Mouse (Mus musculus) bone marrow, adult 2 months (tissue): ENCODE results near the gene Cdca5.

Experiments
- CTCF ChIP-seq: fragments of 200-500 bp; IDR thresholded peaks from 2 replicates; pipeline ENCODE4 v1.5.1; 2011; ENCODE audit warnings: low read length, control low read depth; ENCODE audit not compliant: control insufficient read depth, insufficient read depth
- POLR2A ChIP-seq: fragments of 200-500 bp; IDR thresholded peaks from 2 replicates; pipeline ENCODE4 v1.6.1; 2011; ENCODE audit warnings: low read depth, mild to moderate bottlenecking, control low read depth, low read length, borderline replicate concordance; ENCODE audit not compliant: control insufficient read depth

DNA sequence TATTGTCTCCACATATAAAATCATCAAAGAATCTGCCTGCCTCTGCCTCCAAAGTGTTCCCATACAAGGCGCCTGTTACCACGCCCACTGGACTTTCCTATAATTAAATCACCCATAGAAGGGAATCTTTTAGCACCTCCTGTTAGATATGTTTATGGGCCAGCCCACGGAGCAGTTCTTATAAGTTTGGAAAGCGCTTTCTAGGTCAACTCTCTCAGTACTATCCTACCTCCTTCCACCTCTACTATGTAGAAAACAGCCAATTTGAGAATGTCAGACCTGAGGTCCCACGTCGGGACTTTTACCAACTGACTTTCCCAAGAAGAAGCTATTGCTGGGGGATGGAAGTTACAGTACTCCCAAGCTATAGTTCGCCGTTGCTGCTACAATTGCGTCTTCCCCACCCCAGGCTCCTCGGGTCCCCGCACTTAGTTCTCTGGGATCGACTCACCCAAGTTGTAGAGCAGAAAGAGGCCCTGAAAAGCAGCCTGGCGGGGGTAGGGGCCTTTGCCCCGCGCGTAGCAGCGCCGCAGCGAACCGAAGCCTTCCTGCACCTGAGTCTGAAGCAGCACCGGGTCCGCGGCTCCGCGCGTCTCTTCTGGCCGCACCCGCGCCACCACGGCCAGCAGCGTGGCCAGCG is 32.7 kb downstream of the Cdca5 start:
- TF ChIP-seq CTCF (no peak), POLR2A (no peak)
